Mouse (Mus musculus) stomach, postnatal 0 days (tissue): ENCODE measurements around the gene Zp1. TPM values are rescaled to one million over a fixed set of nuclear protein-coding genes. Genes with fewer than 3 reads are reported as not detected.

Source experiments
- ATAC-seq: fragments of 200-750 bp; cut with Nextera tagmentation; 2 replicates; pipeline ENCODE4 v1.8.0; 2017; ENCODE audit not compliant: low FRiP score, low TSS enrichment
- DNase-seq: peaks from one replicate; pipeline ENCODE4 v3.0.0-alpha.2; 2016; ENCODE audit warnings: low spot score
- H3K27ac ChIP-seq: fragments of 300-500 bp; sonication (generic); replicated peaks from 2 replicates; pipeline ENCODE4 v1.5.1; 2014; ENCODE audit warnings: mild to moderate bottlenecking, control low read depth
- H3K27me3 ChIP-seq: fragments of 300-500 bp; sonication (generic); 2 replicates; pipeline ENCODE4 v1.6.1; 2014; ENCODE audit warnings: low read length; ENCODE audit not compliant: control insufficient read depth, insufficient read depth
- H3K36me3 ChIP-seq: fragments of 300-500 bp; sonication (generic); 2 replicates; pipeline ENCODE4 v1.6.1; 2014; ENCODE audit warnings: low read length, mixed read lengths; ENCODE audit not compliant: control insufficient read depth, insufficient read depth
- H3K4me1 ChIP-seq: fragments of 300-500 bp; sonication (generic); replicated peaks from 2 replicates; pipeline ENCODE4 v1.6.1; 2014; ENCODE audit warnings: antibody characterized with exemption; ENCODE audit not compliant: control insufficient read depth, insufficient read depth
- H3K4me2 ChIP-seq: fragments of 300-500 bp; sonication (generic); replicated peaks from 2 replicates; pipeline ENCODE4 v1.6.1; 2014; ENCODE audit warnings: low read depth, mild to moderate bottlenecking, control low read depth, moderate library complexity
- H3K4me3 ChIP-seq: fragments of 300-500 bp; sonication (generic); 2 replicates; pipeline ENCODE4 v1.5.1; 2014; ENCODE audit warnings: low read depth, low read length, control low read depth
- H3K9ac ChIP-seq: fragments of 300-500 bp; sonication (generic); 2 replicates; pipeline ENCODE4 v1.6.1; 2014; ENCODE audit warnings: mild to moderate bottlenecking, low read length, control low read depth, mixed read lengths
- H3K9me3 ChIP-seq: fragments of 300-500 bp; sonication (generic); 2 replicates; pipeline ENCODE4 v1.6.1; 2016; ENCODE audit warnings: low read length; ENCODE audit not compliant: control insufficient read depth
- CTCF ChIP-seq: IDR thresholded peaks from 2 replicates; pipeline ENCODE4 v1.5.1; 2016; ENCODE audit warnings: antibody characterized with exemption, low read depth, mild to moderate bottlenecking, moderate library complexity
- EP300 ChIP-seq: optimal IDR thresholded peaks from 2 replicates; pipeline ENCODE3; 2016; ENCODE audit warnings: antibody characterized with exemption
- WGBS: fragments of 180-500 bp; shearing (Covaris S2); extraction: QIAGEN DNeasy Blood & Tissue Kit; methylation state at CpG from one replicate; pipeline ENCODE4 v1.1.7; 2014; 5-methylcytosine and 5-hydroxymethylcytosine counted together
- polyA plus RNA-seq: library from polyadenylated mRNA; unstranded; fragments of >200 nt; fragmentation: Nextera tagmentation; extraction: Ambion mirVana; gene quantifications from 2 replicates; pipeline ENCODE4 v1.2.1, GENCODE M21; 2015

Zp1 gene
- polyA plus RNA-seq, 1 experiment from 2014 or later: 0.08 TPM

DNA sequence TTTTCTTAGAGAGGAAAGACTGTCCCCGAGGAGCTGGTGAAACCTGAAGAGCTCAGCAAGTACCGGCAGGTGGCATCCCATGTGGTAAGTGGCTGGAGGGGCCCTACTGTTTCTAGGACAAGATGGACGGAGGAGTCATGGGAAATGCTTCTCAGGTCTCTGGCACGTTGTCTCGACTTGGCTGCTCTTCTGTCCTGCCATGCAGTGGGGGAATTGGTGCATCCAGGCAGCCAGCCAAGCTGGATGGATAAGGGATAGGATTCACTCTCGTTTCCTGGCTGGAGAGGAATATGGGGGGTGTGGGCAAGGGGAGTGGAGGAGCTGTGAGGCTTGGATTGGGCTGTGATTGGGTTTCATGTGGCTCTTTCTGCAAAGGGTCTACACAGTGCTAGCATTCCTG is 20.1 kb downstream of the Zp1 start:
- H3K36me3 ChIP-seq: peaks cover 51% of the 10 kb centered on the region
- H3K4me3 ChIP-seq: no peak overlapping the region
- DNase-seq (no peak), ATAC-seq (no peak)
- H3K4me2 ChIP-seq: no peak overlapping the region
- no peaks in the 10 kb centered on the region for H3K9me3 ChIP-seq
- H3K4me1 ChIP-seq: 0 out of 2 replicates have a peak, but pooled peaks cover 2% of the 10 kb centered on the region
- 72% methylated on average over 6 of the region's 6 CpGs for WGBS
- no peaks in the 10 kb centered on the region for H3K27me3 ChIP-seq
- H3K9ac ChIP-seq: no peak overlapping the region
- H3K27ac ChIP-seq: no peak overlapping the region
- TF ChIP-seq EP300 (no peak), CTCF (no peak)

GRCm38 (mm10) chr19:10897491-10897890 is 22.9 kb downstream of the Zp1 start:
- H3K9me3 ChIP-seq: no peaks in the 10 kb centered on the region
- no peak overlapping the region for H3K9ac ChIP-seq
- ATAC-seq (no peak), DNase-seq (no peak)
- no peaks in the 10 kb centered on the region for H3K27me3 ChIP-seq
- no peak overlapping the region for H3K4me3 ChIP-seq
- no peak for TF ChIP-seq EP300
- TF ChIP-seq CTCF: no peak
- no peak overlapping the region for H3K27ac ChIP-seq
- 0 out of 2 replicates have a peak, but pooled peaks cover 2% of the 10 kb centered on the region for H3K4me1 ChIP-seq
- H3K36me3 ChIP-seq: peaks cover 37% of the 10 kb centered on the region
- WGBS: 84% methylated on average over 8 of the region's 8 CpGs
- no peak overlapping the region for H3K4me2 ChIP-seq

- no peaks in the 10 kb centered on the region for H3K9me3 ChIP-seq
- ATAC-seq (no peak), DNase-seq (no peak)
- no peak overlapping the region for H3K27ac ChIP-seq
- TF ChIP-seq EP300: no peak
- no peak for TF ChIP-seq CTCF
- H3K4me3 ChIP-seq: peak overlapping the region; percentile 74
- H3K27me3 ChIP-seq: no peaks in the 10 kb centered on the region
- H3K36me3 ChIP-seq: peaks cover 32% of the 10 kb centered on the region
- H3K4me2 ChIP-seq: peak overlapping the region; percentile 80
- 0 out of 2 replicates have a peak, but pooled peaks cover 2% of the 10 kb centered on the region for H3K4me1 ChIP-seq
- peak overlapping the region; percentile 90; the same call in 1 of the 2 replicates for H3K9ac ChIP-seq
- 56% methylated on average over 7 of the region's 7 CpGs for WGBS
Observed at GRCm38 (mm10) chr19:10896849-10897248, 23.6 kb downstream of the Zp1 start.

DNA sequence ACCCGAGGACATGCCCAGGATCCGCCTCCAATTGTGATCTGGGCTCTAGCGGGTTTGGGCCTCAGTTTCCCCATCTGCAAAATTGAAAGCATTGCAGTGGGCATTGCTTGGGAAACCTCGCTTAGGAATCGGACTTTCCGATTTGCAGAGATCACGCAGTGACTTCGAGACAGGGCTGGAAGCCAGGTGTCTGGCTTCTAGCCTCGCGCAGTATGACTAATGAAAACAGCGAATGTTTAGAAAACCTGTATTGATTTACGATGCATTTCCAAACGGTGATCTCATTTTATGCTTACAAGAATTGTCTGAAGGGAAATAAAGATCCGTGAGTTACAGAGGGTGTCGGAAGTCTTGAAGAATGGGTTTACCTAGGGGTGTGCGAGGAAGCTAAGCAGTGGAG is 24.7 kb downstream of the Zp1 start:
- H3K9ac ChIP-seq: peak overlapping the region; percentile 90
- 0 out of 2 replicates have a peak, but pooled peaks cover 2% of the 10 kb centered on the region for H3K4me1 ChIP-seq
- WGBS: under 1% methylated on average over 16 of the region's 16 CpGs
- H3K4me3 ChIP-seq: peak overlapping the region; percentile 74
- H3K36me3 ChIP-seq: peaks cover 23% of the 10 kb centered on the region
- TF ChIP-seq CTCF (no peak), EP300 (no peak)
- peak overlapping the region; percentile 80 for H3K4me2 ChIP-seq
- H3K9me3 ChIP-seq: no peaks in the 10 kb centered on the region
- H3K27ac ChIP-seq: peak overlapping the region; percentile 93
- no peaks in the 10 kb centered on the region for H3K27me3 ChIP-seq
- ATAC-seq (peak; percentile 10; the same call in 1 of the 2 replicates), DNase-seq (peak; percentile 43)

- peak within 1 kb of the TSS; percentile 80 for H3K4me2 ChIP-seq
- under 1% methylated on average over 43 of the region's 43 CpGs for WGBS
- H3K36me3 ChIP-seq: peaks cover 18% of the 10 kb centered on the region
- H3K4me1 ChIP-seq: 0 out of 2 replicates have a peak, but pooled peaks cover 2% of the 10 kb centered on the region
- DNase-seq (peak; percentile 97), ATAC-seq (peak; percentile 95)
- peak within 1 kb of the TSS; percentile 93 for H3K27ac ChIP-seq
- H3K27me3 ChIP-seq: no peaks in the 10 kb centered on the region
- no peaks in the 10 kb centered on the region for H3K9me3 ChIP-seq
- H3K4me3 ChIP-seq: peak within 1 kb of the TSS; percentile 74
- no peak for TF ChIP-seq EP300
- peak; percentile 33; the same call in 1 of the 2 replicates for TF ChIP-seq CTCF
- peak within 1 kb of the TSS; percentile 90 for H3K9ac ChIP-seq
Observed at GRCm38 (mm10) chr19:10895016-10895528, 25.4 kb downstream of the Zp1 start, which contains the start of gene Prpf19. Prpf19 (plus strand) TSS chr19:10895231.

GRCm38 (mm10) chr19:10892201-10892600 is 28.2 kb downstream of the Zp1 start:
- no peaks in the 10 kb centered on the region for H3K36me3 ChIP-seq
- H3K9me3 ChIP-seq: 0 out of 2 replicates have a peak, but pooled peaks cover 2% of the 10 kb centered on the region
- WGBS: 76% methylated on average over 3 of the region's 3 CpGs
- no peaks in the 10 kb centered on the region for H3K27me3 ChIP-seq
- ATAC-seq (no peak), DNase-seq (no peak)
- TF ChIP-seq EP300: no peak
- TF ChIP-seq CTCF: no peak
- no peak overlapping the region for H3K4me3 ChIP-seq
- H3K27ac ChIP-seq: no peak overlapping the region
- H3K4me2 ChIP-seq: no peak overlapping the region
- 0 out of 2 replicates have a peak, but pooled peaks cover 2% of the 10 kb centered on the region for H3K4me1 ChIP-seq
- H3K9ac ChIP-seq: no peak overlapping the region
